Mouse (Mus musculus) neural tube, embryonic 11.5 days (tissue): ENCODE data around the gene Agpat2. TPM values are rescaled to one million over a fixed set of nuclear protein-coding genes. Genes with fewer than 3 reads are reported as not detected.

Source experiments
- ATAC-seq: fragments of 200-750 bp; cut with Nextera tagmentation; 2 replicates; pipeline ENCODE4 v1.8.0; 2017; ENCODE audit warnings: moderate number of reproducible peaks, mild to moderate bottlenecking, moderate TSS enrichment, moderate library complexity; ENCODE audit not compliant: insufficient read depth, low FRiP score, low TSS enrichment
- DNase-seq: peaks from one replicate; pipeline ENCODE4 v3.0.0-alpha.2; 2015; ENCODE audit warnings: low spot score
- H3K27ac ChIP-seq: fragments of 300-500 bp; sonication (generic); 2 replicates; pipeline ENCODE4 v1.5.1; 2014; ENCODE audit warnings: low read depth, mild to moderate bottlenecking, low read length
- H3K27me3 ChIP-seq: fragments of 300-500 bp; sonication (generic); 2 replicates; pipeline ENCODE4 v1.6.1; 2014; ENCODE audit warnings: mild to moderate bottlenecking, low read length, mixed read lengths; ENCODE audit not compliant: control insufficient read depth, insufficient read depth
- H3K36me3 ChIP-seq: fragments of 300-500 bp; sonication (generic); 2 replicates; pipeline ENCODE4 v1.6.1; 2014; ENCODE audit warnings: mild to moderate bottlenecking, low read length, moderate library complexity, mixed read lengths; ENCODE audit not compliant: control insufficient read depth, insufficient read depth
- H3K4me1 ChIP-seq: fragments of 300-500 bp; sonication (generic); 2 replicates; pipeline ENCODE4 v1.6.1; 2014; ENCODE audit warnings: low read length, mixed read lengths; ENCODE audit not compliant: control insufficient read depth, insufficient read depth
- H3K4me2 ChIP-seq: fragments of 300-500 bp; sonication (generic); 2 replicates; pipeline ENCODE4 v1.6.1; 2014; ENCODE audit warnings: low read depth, mild to moderate bottlenecking, moderate library complexity
- H3K4me3 ChIP-seq: fragments of 300-500 bp; sonication (generic); 2 replicates; pipeline ENCODE4 v1.5.1; 2014; ENCODE audit warnings: low read depth, low read length
- H3K9ac ChIP-seq: fragments of 300-500 bp; sonication (generic); 2 replicates; pipeline ENCODE4 v1.6.1; 2014; ENCODE audit warnings: mild to moderate bottlenecking, low read length
- H3K9me3 ChIP-seq: fragments of 300-500 bp; sonication (generic); 2 replicates; pipeline ENCODE4 v1.6.1; 2016; ENCODE audit warnings: low read length; ENCODE audit not compliant: control insufficient read depth
- WGBS: fragments of 180-500 bp; shearing (Covaris S2); extraction: QIAGEN DNeasy Blood & Tissue Kit; methylation state at CpG from one replicate; pipeline ENCODE4 v1.1.7; 2014; 5-methylcytosine and 5-hydroxymethylcytosine counted together
- polyA plus RNA-seq: library from polyadenylated mRNA; unstranded; fragments of >200 nt; fragmentation: Nextera tagmentation; extraction: Ambion mirVana; gene quantifications from 2 replicates; pipeline ENCODE4 v1.2.1, GENCODE M21; 2014

The Agpat2 gene
- polyA plus RNA-seq, 1 experiment from 2014 or later, result 7.5 TPM

DNA sequence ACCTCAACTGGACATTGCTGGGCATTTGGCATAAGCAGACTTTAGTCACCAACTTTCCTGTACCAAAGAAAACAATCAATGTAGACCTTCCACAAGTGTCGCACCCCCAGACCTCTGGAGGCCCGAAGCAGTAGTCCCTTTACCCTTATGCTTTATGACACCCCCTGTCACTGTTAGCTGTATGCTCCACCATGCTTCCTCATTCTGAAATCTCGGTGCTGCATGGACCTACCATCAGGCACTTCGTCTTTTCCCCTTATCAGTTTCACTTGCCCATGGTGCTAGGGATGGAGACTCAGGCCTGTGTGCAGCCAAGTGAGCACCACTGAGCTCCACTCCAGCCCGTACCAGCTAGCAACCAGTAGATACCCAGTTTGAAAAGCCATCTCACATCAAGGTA lies 33.8 kb upstream of the Agpat2 start:
- H3K4me1 ChIP-seq, result peaks cover 11% of the 10 kb centered on the region
- 87% methylated on average over 5 of the region's 5 CpGs for WGBS
- H3K27me3 ChIP-seq, result no peaks in the 10 kb centered on the region
- H3K27ac ChIP-seq, result no peak overlapping the region
- 0 out of 2 replicates have a peak overlapping the region, but pooled peaks have one; percentile 97 for H3K4me3 ChIP-seq
- H3K9me3 ChIP-seq, result no peaks in the 10 kb centered on the region
- H3K36me3 ChIP-seq, result peaks cover 9% of the 10 kb centered on the region
- H3K9ac ChIP-seq, result peak overlapping the region; percentile 5; the same call in 1 of the 2 replicates
- DNase-seq, result no peak
- ATAC-seq, result no peak
- peak overlapping the region; percentile 52 for H3K4me2 ChIP-seq

- Histone ChIP-seq H3K36me3 (peaks cover 9% of the 10 kb centered on the region), H3K27ac (no peak overlapping the region), H3K27me3 (no peaks in the 10 kb centered on the region), H3K9me3 (no peaks in the 10 kb centered on the region), H3K4me1 (peaks cover 11% of the 10 kb centered on the region), H3K4me2 (no peak overlapping the region), H3K9ac (no peak overlapping the region), H3K4me3 (no peak overlapping the region)
- ATAC-seq (no peak), DNase-seq (no peak)
- 82% methylated on average over 4 of the region's 4 CpGs for WGBS
Observed at GRCm38 (mm10) chr2:26637316-26637932, 33.2 kb upstream of the Agpat2 start.

DNA sequence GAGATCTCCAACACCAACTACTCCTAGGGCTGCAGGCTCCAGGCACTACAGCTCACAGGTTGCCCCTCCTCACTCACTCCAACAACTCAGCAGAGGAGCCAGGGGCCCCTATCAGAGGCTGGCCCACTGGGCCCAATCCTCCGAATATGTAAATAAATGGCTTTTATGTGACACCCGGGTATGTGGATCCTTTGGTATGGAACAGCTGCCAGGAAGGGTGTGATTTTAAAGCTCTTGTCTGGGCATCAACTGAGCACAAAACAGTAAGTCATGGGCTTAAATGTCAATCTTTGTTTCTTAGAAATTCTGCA lies 32.1 kb upstream of the Agpat2 start:
- Histone ChIP-seq H3K9me3 (no peaks in the 10 kb centered on the region), H3K4me3 (no peak overlapping the region), H3K4me2 (no peak overlapping the region), H3K27me3 (no peaks in the 10 kb centered on the region), H3K9ac (no peak overlapping the region), H3K36me3 (peaks cover 9% of the 10 kb centered on the region), H3K27ac (no peak overlapping the region), H3K4me1 (peaks cover 11% of the 10 kb centered on the region)
- ATAC-seq (no peak), DNase-seq (no peak)
- WGBS, result 57% methylated on average over 2 of the region's 2 CpGs

GRCm38 (mm10) chr2:26635489-26636324 lies 31.5 kb upstream of the Agpat2 start:
- Histone ChIP-seq H3K27me3 (no peaks in the 10 kb centered on the region), H3K4me1 (peaks cover 13% of the 10 kb centered on the region), H3K27ac (no peak overlapping the region), H3K9me3 (no peaks in the 10 kb centered on the region), H3K4me3 (no peak overlapping the region), H3K36me3 (peaks cover 9% of the 10 kb centered on the region), H3K4me2 (no peak overlapping the region), H3K9ac (no peak overlapping the region)
- no peak for ATAC-seq
- no peak for DNase-seq
- WGBS, result 76% methylated on average over 21 of the region's 21 CpGs

GRCm38 (mm10) chr2:26634629-26635488 lies 30.6 kb upstream of the Agpat2 start:
- peaks cover 17% of the 10 kb centered on the region for H3K4me1 ChIP-seq
- DNase-seq (no peak), ATAC-seq (no peak)
- H3K4me2 ChIP-seq, result no peak overlapping the region
- no peak overlapping the region for H3K4me3 ChIP-seq
- H3K27me3 ChIP-seq, result no peaks in the 10 kb centered on the region
- H3K27ac ChIP-seq, result no peak overlapping the region
- 73% methylated on average over 12 of the region's 12 CpGs for WGBS
- no peak overlapping the region for H3K9ac ChIP-seq
- H3K36me3 ChIP-seq, result peaks cover 9% of the 10 kb centered on the region
- H3K9me3 ChIP-seq, result no peaks in the 10 kb centered on the region

- peaks cover 24% of the 10 kb centered on the region for H3K4me1 ChIP-seq
- no peak overlapping the region for H3K9ac ChIP-seq
- 75% methylated on average over 4 of the region's 4 CpGs for WGBS
- no peaks in the 10 kb centered on the region for H3K27me3 ChIP-seq
- no peak overlapping the region for H3K27ac ChIP-seq
- peaks cover 9% of the 10 kb centered on the region for H3K36me3 ChIP-seq
- no peak overlapping the region for H3K4me2 ChIP-seq
- DNase-seq (no peak), ATAC-seq (no peak)
- H3K4me3 ChIP-seq, result no peak overlapping the region
- H3K9me3 ChIP-seq, result no peaks in the 10 kb centered on the region
Observed at GRCm38 (mm10) chr2:26633953-26634530, 29.8 kb upstream of the Agpat2 start.

- no peak overlapping the region for H3K27ac ChIP-seq
- peaks cover 20% of the 10 kb centered on the region for H3K4me1 ChIP-seq
- DNase-seq, result no peak
- H3K4me3 ChIP-seq, result no peak overlapping the region
- peaks cover 7% of the 10 kb centered on the region for H3K36me3 ChIP-seq
- no peaks in the 10 kb centered on the region for H3K9me3 ChIP-seq
- no peak overlapping the region for H3K4me2 ChIP-seq
- H3K9ac ChIP-seq, result no peak overlapping the region
- no peaks in the 10 kb centered on the region for H3K27me3 ChIP-seq
- no peak for ATAC-seq
- WGBS, result 82% methylated on average over 16 of the region's 16 CpGs
Observed at GRCm38 (mm10) chr2:26632541-26633395, 28.6 kb upstream of the Agpat2 start.
